Mouse (Mus musculus): ENCODE measurements at regions not wholly inside any gene's neighbourhood (a gene's known extent, or its start where the extent isn't known, plus 50 kb on each side); places are given as distances from the start of the nearest gene placed in this dataset.

- Histone ChIP-seq H3K27ac (ENCODE audit: insufficient read depth, low read depth, low read length, poor library complexity, severe bottlenecking) (no peak overlapping the region), H3K4me3 (ENCODE audit: insufficient read depth in 1 of 2, low read depth in 1 of 2, low read length in 2 of 2, poor library complexity in 1 of 2, severe bottlenecking in 1 of 2) (no peak overlapping the region), H3K9me3 (ENCODE audit: control insufficient read depth, insufficient read depth, low read depth, low read length) (no peaks in the 10 kb centered on the region), H3K4me1 (ENCODE audit: control insufficient read depth in 2 of 2, insufficient read depth in 2 of 2, low read length in 2 of 2, poor library complexity in 1 of 2) (no peaks in the 10 kb centered on the region), H3K9ac (ENCODE audit: insufficient read depth, low read depth, low read length, poor library complexity, severe bottlenecking) (no peak overlapping the region), H3K36me3 (ENCODE audit: control insufficient read depth, insufficient read depth, low read length, poor library complexity, severe bottlenecking) (no peaks in the 10 kb centered on the region)
- in situ Hi-C loops (cut with MboI; ENCODE audit: low sequenced_read_pairs in 2 of 2, unreplicated experiment in 2 of 2): no loop called here
- TF ChIP-seq CHD2 (IDR thresholded peaks at IDR 0.05; ENCODE audit: low read depth, low read length) (no peak), ZC3H11A (IDR thresholded peaks at IDR 0.05; ENCODE audit: borderline replicate concordance, low read depth, low read length) (no peak), ZNF384 (IDR thresholded peaks at IDR 0.05; ENCODE audit: low read depth, low read length) (no peak), MAFK (IDR thresholded peaks at IDR 0.05; ENCODE audit: insufficient read depth, low read depth, low read length) (no peak), HCFC1 (IDR thresholded peaks at IDR 0.05; ENCODE audit: borderline replicate concordance, insufficient read depth, low read length) (no peak)
- DNase-seq (ENCODE audit: low read depth, low spot score): no peak
Measured at GRCm38 (mm10) chr9:60948531-60949070, 154.3 kb downstream of the Uaca start.

GRCm38 (mm10) chr9:60950161-60950560, 155.8 kb downstream of the Uaca start:
- TF ChIP-seq MAFK (IDR thresholded peaks at IDR 0.05; ENCODE audit: insufficient read depth, low read depth, low read length): no peak
- no peak for TF ChIP-seq CHD2 (IDR thresholded peaks at IDR 0.05; ENCODE audit: low read depth, low read length)
- TF ChIP-seq ZC3H11A (IDR thresholded peaks at IDR 0.05; ENCODE audit: borderline replicate concordance, low read depth, low read length): no peak
- no peak for TF ChIP-seq ZNF384 (IDR thresholded peaks at IDR 0.05; ENCODE audit: low read depth, low read length)
- no peak for TF ChIP-seq HCFC1 (IDR thresholded peaks at IDR 0.05; ENCODE audit: borderline replicate concordance, insufficient read depth, low read length)
- H3K9ac ChIP-seq (ENCODE audit: insufficient read depth, low read depth, low read length, poor library complexity, severe bottlenecking): no peak overlapping the region
- H3K36me3 ChIP-seq (ENCODE audit: control insufficient read depth, insufficient read depth, low read length, poor library complexity, severe bottlenecking): no peaks in the 10 kb centered on the region
- no peak for DNase-seq (ENCODE audit: low read depth, low spot score)
- no peaks in the 10 kb centered on the region for H3K4me1 ChIP-seq (ENCODE audit: control insufficient read depth in 2 of 2, insufficient read depth in 2 of 2, low read length in 2 of 2, poor library complexity in 1 of 2)
- H3K9me3 ChIP-seq (ENCODE audit: control insufficient read depth, insufficient read depth, low read depth, low read length): no peaks in the 10 kb centered on the region
- in situ Hi-C loops (cut with MboI; ENCODE audit: low sequenced_read_pairs in 2 of 2, unreplicated experiment in 2 of 2): no loop called here
- no peak overlapping the region for H3K27ac ChIP-seq (ENCODE audit: insufficient read depth, low read depth, low read length, poor library complexity, severe bottlenecking)
- H3K4me3 ChIP-seq (ENCODE audit: insufficient read depth in 1 of 2, low read depth in 1 of 2, low read length in 2 of 2, poor library complexity in 1 of 2, severe bottlenecking in 1 of 2): no peak overlapping the region

- Histone ChIP-seq H3K4me3 (ENCODE audit: insufficient read depth in 1 of 2, low read depth in 1 of 2, low read length in 2 of 2, poor library complexity in 1 of 2, severe bottlenecking in 1 of 2) (no peak overlapping the region), H3K9ac (ENCODE audit: insufficient read depth, low read depth, low read length, poor library complexity, severe bottlenecking) (no peak overlapping the region), H3K4me1 (ENCODE audit: control insufficient read depth in 2 of 2, insufficient read depth in 2 of 2, low read length in 2 of 2, poor library complexity in 1 of 2) (no peaks in the 10 kb centered on the region), H3K9me3 (ENCODE audit: control insufficient read depth, insufficient read depth, low read depth, low read length) (no peaks in the 10 kb centered on the region), H3K36me3 (ENCODE audit: control insufficient read depth, insufficient read depth, low read length, poor library complexity, severe bottlenecking) (no peaks in the 10 kb centered on the region), H3K27ac (ENCODE audit: insufficient read depth, low read depth, low read length, poor library complexity, severe bottlenecking) (no peak overlapping the region)
- DNase-seq (ENCODE audit: low read depth, low spot score): no peak
- no peak for TF ChIP-seq ZC3H11A (IDR thresholded peaks at IDR 0.05; ENCODE audit: borderline replicate concordance, low read depth, low read length)
- no peak for TF ChIP-seq HCFC1 (IDR thresholded peaks at IDR 0.05; ENCODE audit: borderline replicate concordance, insufficient read depth, low read length)
- TF ChIP-seq MAFK (IDR thresholded peaks at IDR 0.05; ENCODE audit: insufficient read depth, low read depth, low read length): no peak
- TF ChIP-seq ZNF384 (IDR thresholded peaks at IDR 0.05; ENCODE audit: low read depth, low read length): no peak
- no peak for TF ChIP-seq CHD2 (IDR thresholded peaks at IDR 0.05; ENCODE audit: low read depth, low read length)
- in situ Hi-C loops (cut with MboI; ENCODE audit: low sequenced_read_pairs in 2 of 2, unreplicated experiment in 2 of 2): no loop called here
Measured at GRCm38 (mm10) chr9:60951071-60951561, 156.8 kb downstream of the Uaca start.

- no peak overlapping the region for H3K27ac ChIP-seq (ENCODE audit: insufficient read depth, low read depth, low read length, poor library complexity, severe bottlenecking)
- no peaks in the 10 kb centered on the region for H3K36me3 ChIP-seq (ENCODE audit: control insufficient read depth, insufficient read depth, low read length, poor library complexity, severe bottlenecking)
- no peak for TF ChIP-seq HCFC1 (IDR thresholded peaks at IDR 0.05; ENCODE audit: borderline replicate concordance, insufficient read depth, low read length)
- TF ChIP-seq ZNF384 (IDR thresholded peaks at IDR 0.05; ENCODE audit: low read depth, low read length): no peak
- no peak for TF ChIP-seq ZC3H11A (IDR thresholded peaks at IDR 0.05; ENCODE audit: borderline replicate concordance, low read depth, low read length)
- no peaks in the 10 kb centered on the region for H3K9me3 ChIP-seq (ENCODE audit: control insufficient read depth, insufficient read depth, low read depth, low read length)
- peaks cover 0 to 2% of the 10 kb centered on the region in 2 experiments; a peak in 1 of 4 replicates for H3K4me1 ChIP-seq (ENCODE audit: control insufficient read depth in 2 of 2, insufficient read depth in 2 of 2, low read length in 2 of 2, poor library complexity in 1 of 2)
- H3K4me3 ChIP-seq (ENCODE audit: insufficient read depth in 1 of 2, low read depth in 1 of 2, low read length in 2 of 2, poor library complexity in 1 of 2, severe bottlenecking in 1 of 2): no peak overlapping the region
- DNase-seq (ENCODE audit: low read depth, low spot score): no peak
- in situ Hi-C loops (cut with MboI; ENCODE audit: low sequenced_read_pairs in 2 of 2, unreplicated experiment in 2 of 2): no loop called here
- H3K9ac ChIP-seq (ENCODE audit: insufficient read depth, low read depth, low read length, poor library complexity, severe bottlenecking): peak overlapping the region; percentile 5; the same call in 1 of the 2 replicates
Measured at GRCm38 (mm10) chr9:60957438-60957837, 163.1 kb downstream of the Uaca start.

Measured in ES-E14 (cell line).